Mouse (Mus musculus) cerebellum, postnatal 36 days (tissue): Measurements from ENCODE around the gene Scn5a.

Source experiments
- DNase-seq, 2 experiments: peaks; one replicate each; pipeline ENCODE4 v3.0.0; 2021 to 2022; ENCODE audit warnings: mixed read lengths in 2 of 2

Scn5a gene

DNA sequence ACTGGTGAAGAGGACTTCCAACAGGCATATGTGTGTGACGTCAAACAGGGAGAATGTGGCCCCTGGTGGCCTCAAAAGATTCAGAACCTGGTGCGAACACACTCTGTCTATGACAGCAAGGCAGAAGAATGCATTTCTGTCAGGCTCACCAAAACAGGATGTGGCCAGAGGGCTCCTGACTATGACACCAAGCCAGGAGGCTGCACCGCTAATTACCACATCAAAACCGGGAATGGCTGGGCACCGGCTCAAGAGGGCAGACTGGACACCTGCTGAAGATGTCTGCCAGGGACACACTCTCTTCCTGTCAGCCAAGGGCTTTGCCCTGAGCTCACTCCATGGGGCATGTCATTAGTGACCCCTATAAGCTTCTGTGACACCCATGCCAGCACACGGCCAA is 15.2 kb downstream of the Scn5a start:
- peak; percentile 60 to 71 for DNase-seq

DNA sequence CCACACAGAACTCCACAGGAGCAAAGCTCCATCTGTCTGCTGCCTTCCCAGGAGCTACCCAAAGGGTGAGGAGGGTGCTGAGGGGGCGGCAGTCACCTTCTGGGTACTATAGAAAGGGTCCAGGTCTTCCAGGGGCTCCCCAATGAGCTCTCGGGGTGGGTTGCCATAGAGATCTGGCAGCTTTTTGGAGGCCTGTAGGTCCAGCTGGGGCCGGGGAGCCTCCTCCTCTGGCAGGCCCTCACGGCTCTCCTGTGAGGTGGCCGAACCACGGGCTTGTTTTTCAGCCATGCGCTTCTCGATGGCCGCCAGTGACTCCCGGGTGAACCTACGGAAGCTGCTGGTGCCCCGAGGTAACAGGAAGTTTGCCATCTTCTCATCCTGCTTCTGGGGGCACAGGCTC is 16.6 kb downstream of the Scn5a start:
- no peak for DNase-seq

DNA sequence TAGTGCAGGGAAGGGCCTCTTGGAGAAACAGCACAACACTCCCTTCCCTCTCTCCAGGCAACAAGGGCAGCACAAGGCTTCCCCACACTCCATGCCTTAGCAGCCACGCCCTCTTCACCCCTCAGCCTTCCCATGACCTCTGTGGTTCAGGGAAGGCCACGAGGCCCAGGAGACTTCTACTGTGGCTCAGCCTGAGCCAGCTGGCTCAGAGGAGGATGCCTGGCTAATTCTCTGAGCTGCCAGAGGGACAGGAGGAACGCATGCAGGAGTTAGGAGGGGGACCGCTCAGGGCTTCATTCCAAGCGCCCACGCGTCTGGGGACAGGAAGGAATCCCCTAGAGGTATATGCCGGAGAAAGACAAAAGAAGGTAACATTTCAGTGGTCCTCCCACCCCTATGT is 17.1 kb downstream of the Scn5a start:
- DNase-seq, result no peak

- no peak for DNase-seq
Observed at GRCm38 (mm10) chr9:119559537-119560276, 19.1 kb downstream of the Scn5a start.

DNA sequence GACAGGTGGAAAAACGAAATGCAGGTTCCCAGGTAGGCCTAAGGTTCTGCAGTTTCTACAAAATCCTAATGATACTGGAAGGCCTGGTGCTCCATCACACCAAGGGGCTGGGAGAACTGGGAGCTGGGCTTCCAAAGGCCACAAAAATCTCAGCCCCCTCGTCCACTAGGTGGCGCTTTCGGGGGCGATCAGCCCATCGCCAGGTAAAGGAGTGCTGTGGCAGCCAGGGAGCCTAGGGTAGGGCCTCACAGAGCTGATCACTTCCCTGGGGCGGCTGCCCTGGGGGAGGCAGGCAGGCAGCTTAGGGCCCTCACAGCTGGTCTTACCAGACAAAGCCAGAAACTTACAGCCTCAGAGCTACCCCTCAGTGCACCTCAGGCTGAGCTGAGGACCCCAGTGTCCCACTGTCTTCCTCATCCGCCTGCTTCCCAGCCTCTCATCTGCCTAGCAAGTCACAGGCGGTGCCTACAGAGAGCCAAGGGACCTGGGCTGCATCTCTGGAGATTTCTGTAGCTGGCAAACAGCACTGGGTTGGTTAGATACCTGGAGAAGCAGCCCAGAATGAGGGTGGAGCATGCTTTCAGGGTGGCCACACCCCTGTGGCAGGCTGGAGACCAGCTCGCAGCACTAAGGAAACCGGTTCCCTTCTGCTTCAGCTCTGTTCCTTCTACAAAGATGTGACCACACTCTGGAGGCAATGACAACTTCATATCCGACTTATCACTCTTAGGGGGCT is 20.5 kb downstream of the Scn5a start:
- peak; percentile 20 to 41 for DNase-seq

GRCm38 (mm10) chr9:119556043-119556442 is 22.8 kb downstream of the Scn5a start:
- DNase-seq, result no peak

DNA sequence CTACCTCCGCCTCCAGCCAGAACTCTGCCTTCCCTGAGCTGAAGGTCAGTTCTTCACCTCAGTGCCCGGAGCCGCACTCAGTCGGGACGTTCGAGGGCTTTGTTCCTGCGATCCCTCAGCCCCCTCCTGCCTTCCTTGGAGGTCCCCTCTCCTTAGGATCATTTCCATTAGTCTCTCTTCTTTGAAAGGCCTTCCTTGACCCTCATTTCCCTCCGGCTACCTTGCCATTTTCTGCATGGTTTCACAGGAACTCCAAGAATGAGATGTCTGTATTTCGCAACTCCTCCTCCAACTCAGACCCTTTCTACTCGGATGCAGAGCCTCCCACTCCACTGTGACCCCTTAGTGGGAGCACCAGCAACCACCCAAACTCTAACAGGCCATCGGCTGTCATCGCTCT is 31.3 kb downstream of the Scn5a start:
- no peak for DNase-seq

DNA sequence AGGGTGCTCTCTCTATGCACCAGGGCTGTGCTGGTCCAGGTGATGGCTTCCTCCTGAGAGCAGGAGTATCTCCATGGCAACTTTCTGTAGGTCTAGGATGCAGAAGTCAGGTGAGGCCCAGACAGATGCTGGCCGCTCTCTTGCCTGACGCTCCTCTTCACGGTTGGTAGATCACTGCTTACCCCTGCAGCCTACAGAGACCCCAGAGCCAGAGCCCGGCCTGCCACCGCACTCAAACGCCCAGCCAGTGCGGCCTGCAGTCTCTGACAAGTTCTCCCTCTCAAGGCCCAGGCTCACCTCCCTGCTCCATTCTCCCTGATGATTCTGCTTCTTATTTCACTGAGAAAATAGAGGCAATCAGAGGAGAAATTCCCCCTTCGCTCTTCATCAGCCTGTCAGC is 31.7 kb downstream of the Scn5a start:
- no peak for DNase-seq

DNA sequence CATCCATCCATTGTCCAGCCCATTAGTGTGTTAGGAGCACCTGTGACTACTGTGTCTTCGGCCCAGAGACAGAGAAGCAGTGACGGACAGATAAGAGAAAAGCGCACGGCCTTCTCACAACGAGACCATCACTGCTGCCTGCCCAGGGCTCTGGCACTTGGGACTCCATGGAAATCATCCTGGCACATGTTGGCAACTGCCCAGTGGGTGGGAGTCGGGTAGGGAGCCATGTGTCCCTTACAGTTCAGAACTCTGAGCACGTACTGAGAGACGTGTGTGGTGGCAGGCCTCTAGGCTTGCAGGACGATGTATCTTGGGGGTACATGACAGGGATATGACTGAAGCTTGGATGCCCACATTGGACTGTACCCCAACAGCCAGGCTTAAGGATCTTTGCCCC is 38.1 kb downstream of the Scn5a start:
- no peak for DNase-seq

GRCm38 (mm10) chr9:119537823-119538222 is 41.0 kb downstream of the Scn5a start:
- DNase-seq, result peak; percentile 18 to 21

GRCm38 (mm10) chr9:119531684-119532417 is 47.0 kb downstream of the Scn5a start:
- DNase-seq, result no peak

DNA sequence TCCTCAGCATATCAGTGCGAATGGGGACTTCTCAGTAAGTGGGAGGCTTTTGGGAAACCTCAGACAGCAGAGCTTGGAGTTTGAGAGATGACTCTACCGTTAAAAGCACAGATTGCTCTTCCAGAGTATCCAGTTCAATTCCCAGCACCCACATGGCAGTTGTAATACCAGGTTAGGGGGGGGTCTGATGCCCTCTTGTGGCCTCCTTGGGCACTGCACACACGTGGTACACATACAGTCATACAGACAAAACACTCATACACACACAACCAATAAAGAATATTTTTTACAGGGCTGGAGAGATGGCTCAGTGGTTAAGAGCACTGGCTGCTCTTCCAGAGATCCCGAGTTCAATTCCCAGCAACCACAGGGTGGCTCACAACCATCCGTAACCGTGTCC is 54.3 kb downstream of the Scn5a start:
- no peak for DNase-seq

GRCm38 (mm10) chr9:119523301-119523700 is 55.5 kb downstream of the Scn5a start:
- no peak for DNase-seq

- peak; percentile 20 to 43 for DNase-seq
Observed at GRCm38 (mm10) chr9:119519116-119519515, 59.7 kb downstream of the Scn5a start.

DNA sequence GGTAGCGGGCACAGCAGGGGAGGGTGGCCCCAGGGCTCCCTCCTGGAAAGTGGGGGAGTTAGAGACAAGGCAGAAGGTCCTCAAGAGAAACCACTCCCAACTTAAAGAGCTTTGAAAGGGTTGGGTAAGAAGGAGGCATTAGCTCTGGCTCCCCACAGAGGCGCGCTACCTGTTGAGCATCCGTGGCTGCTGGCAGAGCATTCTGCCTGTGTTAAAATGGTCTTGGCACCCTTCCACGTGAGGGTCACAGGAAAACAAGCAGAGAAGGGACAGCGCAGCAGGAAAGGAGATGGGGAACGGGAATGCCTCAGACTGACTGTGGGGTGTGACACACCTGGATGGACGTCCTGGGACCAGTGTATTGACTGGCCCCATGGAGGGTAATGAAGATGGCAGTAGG is 60.6 kb downstream of the Scn5a start:
- no peak for DNase-seq

- DNase-seq, result no peak
Observed at GRCm38 (mm10) chr9:119517467-119517866, 61.3 kb downstream of the Scn5a start.

- DNase-seq, result no peak
Observed at GRCm38 (mm10) chr9:119516815-119517214, 62.0 kb downstream of the Scn5a start.

GRCm38 (mm10) chr9:119515454-119515853 is 63.4 kb downstream of the Scn5a start:
- no peak for DNase-seq

- DNase-seq, result no peak
Observed at GRCm38 (mm10) chr9:119514986-119515385, 63.8 kb downstream of the Scn5a start.

GRCm38 (mm10) chr9:119513816-119514215 is 65.0 kb downstream of the Scn5a start:
- no peak for DNase-seq

- no peak for DNase-seq
Observed at GRCm38 (mm10) chr9:119512993-119513392, 65.8 kb downstream of the Scn5a start.

- peak; percentile 53 to 57 for DNase-seq
Observed at GRCm38 (mm10) chr9:119510902-119511301, 67.9 kb downstream of the Scn5a start.

- no peak for DNase-seq
Observed at GRCm38 (mm10) chr9:119504981-119505658, 73.7 kb downstream of the Scn5a start.
